Mouse (Mus musculus) T-helper 17 cell (primary cell): ENCODE measurements around the gene Slc17a9.

Experiments
- in situ Hi-C, 2 experiments: fragments of 300-600 bp; cut with MboI, MseI; formaldehyde crosslinking; loops; 1 replicate in 1 of 2; 2 replicates in 1 of 2; pipeline ENCODE4 v1.15.1; 2025; ENCODE audit warnings: high pct_unique_total_duplicates in 2 of 2

Gene Slc17a9

DNA sequence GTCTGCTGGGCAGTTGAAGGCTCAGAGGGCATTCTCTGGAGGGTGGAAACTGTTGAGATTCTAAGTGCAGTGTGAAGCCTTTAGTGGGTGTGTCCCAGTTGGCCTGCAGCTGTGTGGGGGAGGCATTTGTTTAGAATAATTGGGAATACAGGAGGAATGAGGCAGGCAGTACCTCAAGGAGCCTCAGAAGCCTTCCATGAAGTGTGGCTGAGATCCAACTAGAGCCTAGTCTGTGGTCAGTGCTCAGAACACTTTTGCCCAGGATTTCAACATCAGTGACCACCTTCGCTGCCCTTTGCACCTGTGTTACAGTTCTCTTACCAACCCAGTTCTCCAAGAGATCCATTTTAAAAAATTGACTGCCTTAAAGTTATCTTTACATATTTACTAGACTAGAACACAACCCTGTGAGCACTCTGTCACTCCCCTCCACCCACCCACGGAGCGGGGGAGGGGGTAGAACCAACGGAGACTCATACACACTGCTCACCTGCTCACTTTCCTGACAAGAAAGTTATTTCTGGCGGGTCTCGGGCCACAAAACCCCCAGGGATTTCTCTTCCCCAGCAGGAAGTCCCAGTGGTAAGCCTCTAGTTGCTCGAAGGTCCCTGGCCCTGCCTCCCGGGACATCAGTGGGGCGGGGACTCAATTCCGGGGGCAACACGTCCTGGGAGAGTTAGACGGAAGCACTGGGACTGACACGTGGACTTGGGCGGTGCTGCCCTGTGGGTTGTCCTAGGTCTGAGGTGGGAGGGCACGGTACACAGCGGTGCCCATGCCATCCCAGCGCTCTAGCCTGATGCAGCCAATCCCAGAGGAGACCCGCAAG, at the start of gene Slc17a9:
Gene Slc17a9 (plus strand): TSS at position 679 of the 829 bp plus-strand sequence.
- in situ Hi-C loops: loop anchor here (25.0 kb wide), 3 partner anchors 638 to 863 kb away; partner anchors contain the start of genes Arfrp1 (in 1 of the 2), Dnajc5 (in 1 of the 2), Prpf6 (in 1 of the 2) and Samd10 (in 1 of the 2)

DNA sequence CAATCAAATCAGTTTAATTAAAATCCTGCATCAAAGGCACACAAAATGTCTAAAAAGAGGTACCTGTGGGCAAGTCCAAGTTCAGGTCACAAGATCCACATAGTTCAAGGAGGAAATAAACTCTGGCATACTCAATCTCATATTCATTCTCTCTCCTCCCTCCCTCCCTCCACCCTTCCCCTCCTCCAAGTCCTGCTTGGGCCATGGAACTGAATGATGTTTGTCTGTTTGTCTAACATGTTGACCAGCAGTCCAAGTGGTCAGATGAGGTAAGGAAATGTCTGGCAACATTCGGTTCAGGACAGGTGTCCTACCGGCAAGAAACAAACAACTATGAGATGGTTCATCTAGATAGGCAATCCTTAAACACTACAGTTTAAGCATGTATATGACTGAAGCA, 48.4 kb upstream of the Slc17a9 start:
- in situ Hi-C loops: loop anchor here in 1 of 2 experiments (5.0 kb wide), 1 partner anchor 66 kb away; no protein-coding TSS in a partner anchor

DNA sequence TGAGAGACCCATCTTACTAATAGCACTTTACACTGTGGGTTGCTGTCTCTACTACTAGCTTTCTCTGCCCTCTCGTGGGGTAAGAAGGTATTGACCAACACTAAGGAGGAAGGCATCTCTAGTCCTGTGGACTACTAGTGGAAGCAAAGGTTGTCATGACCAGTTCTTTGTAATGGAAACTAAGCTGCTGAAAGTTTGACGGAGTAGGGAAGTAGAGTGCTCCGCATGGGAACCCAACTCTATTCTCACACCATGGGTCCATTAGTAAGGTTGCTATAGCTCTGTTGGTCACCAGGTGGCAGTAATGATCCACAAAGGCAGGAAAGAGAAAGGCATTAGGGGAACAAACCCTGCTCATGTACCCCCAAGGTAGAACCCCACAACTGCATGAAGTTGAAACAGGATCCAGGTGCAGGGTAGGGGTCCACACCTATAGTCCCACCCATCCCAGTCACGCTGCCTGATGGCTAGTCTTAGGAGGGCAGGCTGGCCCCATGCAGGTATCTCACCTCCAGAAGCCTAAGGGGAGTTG, 46.4 kb upstream of the Slc17a9 start:
- in situ Hi-C loops: loop anchor here in 1 of 2 experiments (5.0 kb wide), 1 partner anchor 64 kb away; no protein-coding TSS in a partner anchor

DNA sequence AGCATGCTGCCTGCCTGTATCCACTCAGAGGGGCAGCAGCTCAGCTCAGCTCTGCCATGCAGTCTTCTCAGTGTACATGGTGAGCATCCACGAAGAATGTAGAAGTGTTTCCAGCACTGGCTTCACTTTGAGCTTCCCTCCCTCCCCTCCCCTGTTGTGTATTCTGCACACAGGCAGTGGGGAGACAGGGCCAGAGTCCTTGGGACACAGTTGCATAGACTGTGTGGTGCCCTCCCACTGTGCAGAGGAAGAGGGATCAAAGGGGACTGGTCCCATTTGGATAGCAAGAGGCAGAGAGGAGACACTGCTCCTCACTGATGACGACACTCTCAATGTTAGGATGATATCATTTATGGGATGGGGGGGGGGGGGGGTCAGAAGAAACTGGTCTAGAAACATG, 43.8 kb upstream of the Slc17a9 start:
- in situ Hi-C loops: no loop called here

DNA sequence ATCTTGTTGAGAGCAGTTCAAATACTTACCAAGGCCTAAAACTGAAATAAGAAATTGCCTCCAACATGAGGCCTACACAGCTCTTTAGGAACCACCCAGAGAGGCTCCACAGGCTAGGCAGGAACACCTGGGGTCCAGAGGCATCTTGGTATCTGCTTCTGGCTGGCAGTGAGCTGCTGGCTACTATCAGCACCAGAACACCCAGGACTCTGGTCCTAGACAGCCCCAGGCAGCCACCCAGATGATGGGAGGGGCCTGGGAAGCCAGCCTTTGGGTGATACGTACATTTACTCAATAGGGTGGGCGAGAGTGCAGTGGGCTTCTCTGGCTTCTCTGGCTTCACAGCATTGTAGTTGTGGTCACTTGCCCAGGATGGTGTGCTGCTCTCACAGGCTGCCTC, 41.5 kb upstream of the Slc17a9 start:
- in situ Hi-C loops: no loop called here

DNA sequence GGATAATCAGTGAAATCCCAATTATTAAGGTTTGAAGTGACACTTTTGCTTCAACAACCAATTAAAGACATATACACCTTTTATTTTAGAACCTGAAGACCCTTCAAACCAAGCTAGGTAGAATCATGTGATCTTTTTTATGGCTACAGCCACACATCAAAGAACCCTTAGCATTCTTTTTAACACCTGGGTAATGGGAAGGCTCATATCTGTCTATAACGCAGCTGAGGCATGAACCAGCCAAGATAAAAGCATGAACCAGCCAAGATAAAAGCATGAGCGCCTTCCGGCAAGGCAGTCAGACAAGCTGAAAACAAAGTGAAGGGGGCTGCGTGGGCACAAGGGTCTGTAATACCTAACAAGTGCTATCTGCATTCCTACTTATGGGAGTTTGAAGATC, 41.0 kb upstream of the Slc17a9 start:
- in situ Hi-C loops: no loop called here

DNA sequence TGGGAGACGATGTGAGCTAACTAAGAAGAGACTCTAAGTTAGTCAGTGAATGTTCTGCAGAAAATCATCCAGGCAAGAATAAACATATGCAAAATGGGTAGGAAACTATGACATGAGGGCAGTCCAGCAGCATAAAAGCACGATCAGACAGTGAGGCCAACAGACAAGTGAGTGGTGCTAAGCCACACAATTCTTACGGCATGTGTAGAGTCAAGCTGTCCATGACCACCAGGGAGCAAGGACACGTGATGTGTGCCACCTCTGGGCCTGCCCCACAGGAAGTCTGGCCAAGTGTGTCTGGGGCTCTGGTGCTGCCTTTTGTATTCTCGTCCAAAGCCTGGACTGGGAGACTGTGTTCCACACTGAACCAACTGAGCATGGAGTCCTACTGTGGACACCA, 35.2 kb upstream of the Slc17a9 start:
- in situ Hi-C loops: loop anchor here in 1 of 2 experiments (5.0 kb wide), 1 partner anchor 797 kb away; no protein-coding TSS in a partner anchor

DNA sequence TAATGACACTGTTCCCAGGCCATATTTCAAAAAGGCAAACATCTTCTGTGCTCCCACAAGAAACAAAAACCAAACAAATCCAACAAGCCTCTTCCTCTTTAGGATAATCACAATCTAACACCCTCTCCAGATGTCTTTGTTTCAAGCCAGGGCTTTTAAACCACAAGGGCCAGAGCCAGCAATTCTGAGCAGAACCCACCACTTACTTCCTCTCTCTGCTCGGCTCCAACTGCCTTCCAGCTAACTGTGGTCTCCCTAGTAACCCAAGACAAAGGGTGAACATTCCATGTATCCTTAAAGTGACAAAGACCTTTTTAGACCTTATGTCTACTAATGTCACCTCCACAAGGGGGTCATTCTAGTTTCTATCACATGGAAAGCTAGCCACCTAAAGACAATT, 32.4 kb upstream of the Slc17a9 start:
- in situ Hi-C loops: loop anchor here in 1 of 2 experiments (5.0 kb wide), 1 partner anchor 795 kb away; no protein-coding TSS in a partner anchor

DNA sequence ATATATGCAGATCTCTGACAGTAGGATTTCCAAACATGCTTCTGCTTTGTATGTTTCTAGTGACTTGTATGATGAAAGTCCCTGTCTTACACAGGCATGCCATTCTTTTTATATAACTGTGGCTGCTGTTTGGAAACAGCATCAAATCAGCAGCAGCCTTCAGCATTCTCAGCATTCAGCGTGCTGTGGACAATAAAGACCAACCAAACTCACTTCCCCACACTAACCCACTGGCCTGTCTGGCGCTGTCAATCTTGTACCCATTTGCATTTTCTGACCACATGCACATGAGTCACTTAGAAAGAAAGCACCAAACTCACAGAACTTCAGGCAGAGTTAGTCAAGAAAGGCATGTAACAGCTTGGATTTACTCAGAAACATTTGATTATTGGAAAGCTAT, 29.9 kb upstream of the Slc17a9 start:
- in situ Hi-C loops: no loop called here

DNA sequence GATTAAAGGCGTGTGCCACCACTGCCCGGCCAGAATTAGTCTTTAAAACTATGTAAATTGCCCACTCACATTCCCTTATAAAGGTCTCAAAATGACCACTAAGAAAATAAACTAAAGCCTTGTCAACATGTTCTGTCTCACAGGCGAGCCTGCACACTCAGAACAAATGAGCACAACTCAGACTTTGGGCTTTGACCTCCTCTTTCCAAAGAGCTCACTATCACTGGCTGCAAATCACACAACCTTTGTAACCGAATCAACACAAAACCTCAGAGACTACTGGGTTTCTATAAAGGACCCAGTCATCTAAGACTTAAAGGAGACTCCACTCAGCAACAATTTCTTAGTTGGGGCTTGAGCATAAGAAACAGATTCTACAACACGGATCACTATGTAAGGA, 24.6 kb upstream of the Slc17a9 start:
- in situ Hi-C loops: loop anchor here (10.0 to 25.0 kb wide), 4 partner anchors 116 to 887 kb away; partner anchors contain the start of genes Arfrp1 (in 1 of the 2), Dnajc5 (in 1 of the 2), Mrgbp (in 1 of the 2) and Ogfr (in 1 of the 2)

DNA sequence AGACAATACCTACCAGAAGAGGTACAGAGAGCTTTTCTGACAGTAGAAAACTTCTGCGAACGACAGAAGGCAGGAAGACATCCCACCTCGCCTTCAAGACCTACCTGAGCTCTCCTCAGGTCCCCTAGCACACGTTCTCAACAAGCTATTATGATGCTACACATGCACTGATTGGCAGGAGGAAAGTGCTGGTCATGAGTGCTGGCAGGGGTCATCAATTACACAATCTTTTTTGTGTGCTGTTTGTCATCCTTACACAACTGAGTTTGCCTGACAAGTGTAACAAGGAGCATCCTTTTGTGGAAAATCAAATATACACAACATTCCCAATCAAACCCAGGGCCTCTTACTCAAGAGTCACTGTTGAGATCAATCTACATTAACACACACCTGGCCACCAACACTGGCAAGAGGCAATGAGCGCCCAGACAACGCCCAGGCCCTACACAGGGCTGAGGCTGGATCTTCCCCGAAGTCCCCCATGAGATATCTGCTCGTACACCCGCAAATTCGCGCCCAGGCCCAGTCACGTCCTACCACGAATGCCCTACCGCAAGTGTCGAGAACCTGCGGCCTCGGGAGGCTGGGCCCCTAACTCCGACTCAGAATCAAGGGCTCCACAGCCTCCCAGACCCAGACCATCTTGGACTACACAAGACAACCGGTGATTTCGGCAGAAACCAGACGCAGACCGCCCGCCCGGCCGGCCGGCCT, 23.9 kb upstream of the Slc17a9 start:
- in situ Hi-C loops: loop anchor here (10.0 to 25.0 kb wide), 4 partner anchors 116 to 886 kb away; partner anchors contain the start of genes Arfrp1 (in 1 of the 2), Dnajc5 (in 1 of the 2), Mrgbp (in 1 of the 2) and Ogfr (in 1 of the 2)

DNA sequence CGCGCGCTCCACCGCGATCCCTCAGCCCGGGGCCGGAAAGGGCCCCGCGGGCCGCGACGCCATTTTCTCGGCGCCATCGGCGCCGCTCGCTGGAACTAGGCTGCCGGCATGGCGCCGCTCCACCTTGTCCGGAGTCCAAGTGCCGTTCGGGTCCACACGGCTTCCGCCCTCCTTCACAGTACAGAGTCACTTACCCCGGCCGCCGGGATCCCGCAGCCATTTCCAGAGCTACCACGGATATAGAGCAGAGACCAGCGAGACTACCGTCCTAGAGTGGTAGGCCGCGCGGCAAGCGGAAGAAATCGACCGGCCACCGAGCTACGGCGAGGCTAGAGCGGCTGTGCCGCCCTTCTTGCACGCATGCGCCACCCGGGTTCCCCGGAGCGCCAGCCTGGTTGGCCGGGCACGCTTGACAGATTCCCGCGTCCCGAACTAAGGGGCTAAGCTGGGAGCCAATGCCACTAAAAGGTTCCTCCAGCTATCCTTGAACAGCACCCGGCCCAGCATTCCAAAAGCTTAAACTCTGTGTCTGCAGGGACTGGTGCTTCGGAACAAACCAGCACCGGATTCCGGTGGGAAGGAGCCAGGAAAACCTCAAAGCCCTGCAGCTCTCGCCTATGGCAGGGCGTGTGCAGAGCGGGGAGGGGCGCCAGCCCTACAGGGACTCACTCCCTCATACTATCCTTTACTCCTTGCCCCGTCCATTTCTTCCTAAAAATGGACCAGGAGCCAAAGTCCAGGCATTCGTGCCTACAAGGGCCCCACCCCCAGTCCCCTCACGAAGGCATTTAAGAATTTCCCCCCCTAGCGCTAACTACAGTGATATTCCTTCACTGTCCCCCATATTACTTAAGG, 23.1 kb upstream of the Slc17a9 start:
- in situ Hi-C loops: loop anchor here (10.0 to 25.0 kb wide), 4 partner anchors 117 to 885 kb away; partner anchors contain the start of genes Arfrp1 (in 1 of the 2), Dnajc5 (in 1 of the 2), Mrgbp (in 1 of the 2) and Ogfr (in 1 of the 2)

DNA sequence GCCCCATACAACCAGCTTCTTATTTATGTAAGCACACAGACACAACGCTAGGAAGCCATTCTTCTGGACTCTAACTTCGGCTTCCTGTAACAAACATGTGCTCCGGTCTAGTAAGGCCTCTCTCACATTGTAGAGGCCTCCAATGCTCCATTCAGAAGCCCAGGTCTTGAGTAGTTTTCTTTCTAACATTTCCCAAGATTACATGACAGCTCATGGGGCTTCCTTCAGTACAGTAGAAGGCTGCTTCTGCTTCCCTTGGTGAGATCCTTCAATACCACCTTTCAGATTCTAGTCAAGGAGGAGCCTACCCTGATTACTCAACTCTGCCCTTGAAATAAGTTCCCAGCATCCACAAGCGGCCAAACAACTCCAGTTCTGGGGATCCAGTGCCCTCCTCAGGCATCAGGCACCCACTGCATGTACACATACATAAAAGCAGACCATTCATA, 22.3 kb upstream of the Slc17a9 start:
- in situ Hi-C loops: loop anchor here (10.0 to 25.0 kb wide), 4 partner anchors 118 to 885 kb away; partner anchors contain the start of genes Arfrp1 (in 1 of the 2), Dnajc5 (in 1 of the 2), Mrgbp (in 1 of the 2) and Ogfr (in 1 of the 2)

DNA sequence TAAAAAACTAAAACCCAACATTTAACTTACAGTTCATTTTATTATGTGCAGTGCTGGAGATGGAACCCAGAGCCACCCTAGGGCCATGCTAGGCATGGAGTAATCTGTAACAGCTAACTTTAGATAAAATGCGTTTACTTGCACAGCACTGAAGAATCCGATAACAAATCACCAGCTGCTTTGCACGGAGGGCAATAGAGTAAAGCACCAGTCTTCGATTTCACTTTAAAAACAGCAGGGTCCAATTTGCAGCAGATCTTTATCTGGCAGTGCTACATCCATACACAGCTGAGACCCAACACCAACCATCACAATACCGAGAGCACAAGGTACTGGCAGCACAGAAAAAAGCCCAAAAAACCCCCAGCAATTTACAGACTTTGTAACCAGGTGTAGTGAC, 21.9 kb upstream of the Slc17a9 start:
- in situ Hi-C loops: loop anchor here (10.0 to 25.0 kb wide), 4 partner anchors 118 to 884 kb away; partner anchors contain the start of genes Arfrp1 (in 1 of the 2), Dnajc5 (in 1 of the 2), Mrgbp (in 1 of the 2) and Ogfr (in 1 of the 2)

DNA sequence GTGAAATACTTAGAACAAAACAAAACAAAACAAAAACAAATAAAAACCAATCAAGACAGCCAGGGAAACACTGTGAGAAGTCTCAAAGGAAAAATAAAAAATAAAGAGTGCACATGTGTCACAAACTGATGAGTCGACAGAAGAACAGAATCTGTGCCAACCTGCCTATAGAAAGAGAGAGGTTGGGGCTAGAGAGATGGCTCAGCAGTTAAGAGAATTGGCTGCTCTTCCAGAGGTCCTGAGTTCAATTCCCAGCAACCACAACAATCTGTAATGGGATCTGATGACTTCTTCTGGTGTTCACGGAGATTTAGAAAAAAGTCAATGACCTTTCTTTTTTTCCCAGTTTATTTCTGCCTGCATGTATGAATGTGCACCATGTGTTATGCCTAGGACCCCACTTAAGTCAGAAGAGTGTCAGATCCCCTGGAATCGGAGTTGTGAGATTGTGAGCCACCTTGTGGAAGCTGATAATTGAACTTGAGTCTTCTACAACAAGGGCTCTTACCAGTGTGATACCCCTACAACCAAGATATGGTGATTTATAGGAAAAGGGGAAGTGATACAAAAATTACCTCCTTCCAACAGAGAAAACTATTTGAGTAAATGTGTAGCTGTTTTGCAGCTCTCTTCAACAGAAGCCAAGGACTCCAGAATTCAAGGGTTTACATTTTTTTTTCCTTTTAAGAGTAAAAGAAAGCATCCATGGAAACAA, 21.3 kb upstream of the Slc17a9 start:
- in situ Hi-C loops: loop anchor here (10.0 to 25.0 kb wide), 4 partner anchors 119 to 883 kb away; partner anchors contain the start of genes Arfrp1 (in 1 of the 2), Dnajc5 (in 1 of the 2), Mrgbp (in 1 of the 2) and Ogfr (in 1 of the 2)

DNA sequence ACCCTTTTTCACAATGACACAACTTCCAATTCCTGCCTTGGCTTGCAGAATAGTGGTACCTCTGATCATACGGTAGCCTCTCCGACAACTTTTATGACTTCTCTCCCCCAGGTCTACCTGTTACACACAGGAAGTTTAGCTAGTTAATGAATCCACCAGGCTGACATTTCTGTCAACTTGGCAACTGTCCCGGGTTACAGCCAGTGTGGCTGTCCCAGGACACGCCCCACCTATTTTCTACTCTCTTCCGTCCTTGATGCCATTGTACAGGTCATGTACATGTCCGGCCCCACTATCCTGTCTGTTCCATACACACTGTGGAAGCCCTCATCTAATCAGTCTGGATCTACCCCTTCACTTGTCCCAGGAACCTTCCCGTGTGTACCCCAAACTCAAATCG, 20.5 kb upstream of the Slc17a9 start:
- in situ Hi-C loops: loop anchor here (10.0 to 25.0 kb wide), 4 partner anchors 120 to 883 kb away; partner anchors contain the start of genes Arfrp1 (in 1 of the 2), Dnajc5 (in 1 of the 2), Mrgbp (in 1 of the 2) and Ogfr (in 1 of the 2)

DNA sequence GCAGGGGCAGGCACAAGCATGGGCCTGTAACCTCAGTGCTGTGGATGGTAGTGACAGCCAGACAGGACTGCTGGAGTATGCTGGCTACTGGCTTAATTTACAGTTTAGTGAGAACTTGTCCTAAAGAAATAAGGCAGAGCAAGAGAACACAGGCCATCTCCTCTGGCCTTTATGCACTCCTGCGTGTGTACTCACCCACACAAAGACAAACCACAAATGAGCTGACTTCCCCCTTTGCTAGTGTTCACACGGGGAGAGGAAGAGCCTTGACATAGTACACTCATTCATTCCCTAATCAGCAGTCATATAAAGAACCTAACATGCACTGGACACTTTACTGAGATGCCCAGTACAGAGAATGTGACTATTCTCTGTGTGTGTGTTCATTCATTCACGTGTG, 20.0 kb upstream of the Slc17a9 start:
- in situ Hi-C loops: loop anchor here (10.0 to 25.0 kb wide), 4 partner anchors 120 to 882 kb away; partner anchors contain the start of genes Arfrp1 (in 1 of the 2), Dnajc5 (in 1 of the 2), Mrgbp (in 1 of the 2) and Ogfr (in 1 of the 2)

DNA sequence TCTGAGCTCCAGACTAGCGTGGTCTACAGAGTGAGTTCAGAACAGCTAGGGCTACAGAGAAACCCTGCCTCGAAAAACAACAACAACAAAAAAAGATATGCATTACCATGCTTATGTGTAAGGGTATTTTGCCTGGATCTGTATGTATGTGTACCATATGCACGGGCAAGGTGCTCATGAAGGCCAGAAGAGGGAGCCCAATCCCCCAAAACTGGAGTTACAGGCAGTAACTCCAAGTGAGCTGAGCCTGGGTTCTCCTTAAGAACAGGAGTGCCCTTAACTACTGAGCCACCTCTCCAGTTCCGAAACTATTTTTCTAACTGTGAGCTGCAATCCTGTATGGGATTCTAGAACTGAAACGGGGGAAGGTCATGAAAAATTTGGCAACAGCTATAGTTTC, 19.1 kb upstream of the Slc17a9 start:
- in situ Hi-C loops: loop anchor here (10.0 to 25.0 kb wide), 4 partner anchors 121 to 881 kb away; partner anchors contain the start of genes Arfrp1 (in 1 of the 2), Dnajc5 (in 1 of the 2), Mrgbp (in 1 of the 2) and Ogfr (in 1 of the 2)
